Mouse (Mus musculus): ENCODE results near the gene Nlrp9c.
"Not testable (repeated sequence)": the region's sequence is repeated elsewhere in the genome, so short reads cannot be mapped to it uniquely, and the experiment has no call there.

Gene Nlrp9c

GRCm38 (mm10) chr7:26403600-26403999, at the start of gene Nlrp9c:
Gene Nlrp9c (minus strand): TSS chr7:26403700.
- not testable (repeated sequence) for DNase-seq (ENCODE audit: low read depth)

GRCm38 (mm10) chr7:26434813-26435212, 31.3 kb upstream of the Nlrp9c start, which contains the start of gene Nlrp4a:
Gene Nlrp4a (plus strand): TSS chr7:26435113.
- DNase-seq (ENCODE audit: low read depth) = no peak

- not testable (repeated sequence) for DNase-seq (ENCODE audit: low read depth)
Observed at GRCm38 (mm10) chr7:26391811-26392210, 11.7 kb downstream of the Nlrp9c start.

- not testable (repeated sequence) for DNase-seq (ENCODE audit: low read depth)
Observed at GRCm38 (mm10) chr7:26391137-26391536, 12.4 kb downstream of the Nlrp9c start.

GRCm38 (mm10) chr7:26386691-26387090, 16.8 kb downstream of the Nlrp9c start:
- DNase-seq (ENCODE audit: low read depth) = not testable (repeated sequence)

- no peak for DNase-seq (ENCODE audit: low read depth)
Observed at GRCm38 (mm10) chr7:26380807-26381206, 22.7 kb downstream of the Nlrp9c start.

- DNase-seq (ENCODE audit: low read depth) = not testable (repeated sequence)
Observed at GRCm38 (mm10) chr7:26373221-26373620, 30.3 kb downstream of the Nlrp9c start.

GRCm38 (mm10) chr7:26356719-26357118, 46.8 kb downstream of the Nlrp9c start:
- not testable (repeated sequence) for DNase-seq (ENCODE audit: low read depth)

GRCm38 (mm10) chr7:26352258-26352657, 51.2 kb downstream of the Nlrp9c start:
- not testable (repeated sequence) for DNase-seq (ENCODE audit: low read depth)

GRCm38 (mm10) chr7:26350177-26350576, 53.3 kb downstream of the Nlrp9c start:
- not testable (repeated sequence) for DNase-seq (ENCODE audit: low read depth)

- not testable (repeated sequence) for DNase-seq (ENCODE audit: low read depth)
Observed at GRCm38 (mm10) chr7:26320361-26320760, 83.1 kb downstream of the Nlrp9c start.

- DNase-seq (ENCODE audit: low read depth) = not testable (repeated sequence)
Observed at GRCm38 (mm10) chr7:26315809-26316208, 87.7 kb downstream of the Nlrp9c start.

GRCm38 (mm10) chr7:26315194-26315593, 88.3 kb downstream of the Nlrp9c start:
- DNase-seq (ENCODE audit: low read depth) = not testable (repeated sequence)

- not testable (repeated sequence) for DNase-seq (ENCODE audit: low read depth)
Observed at GRCm38 (mm10) chr7:26311786-26312185, 91.7 kb downstream of the Nlrp9c start.

- not testable (repeated sequence) for DNase-seq (ENCODE audit: low read depth)
Observed at GRCm38 (mm10) chr7:26306926-26307325, 96.6 kb downstream of the Nlrp9c start, which contains the start of gene Cyp2a4. Gene Cyp2a4 (plus strand): TSS chr7:26307169.

- not testable (repeated sequence) for DNase-seq (ENCODE audit: low read depth)
Observed at GRCm38 (mm10) chr7:26303429-26304166, 99.9 kb downstream of the Nlrp9c start.
